Mouse (Mus musculus) erythroblast, embryonic 14.5 days (primary cell): Measurements from ENCODE around the gene Rbfox1. TPM values are rescaled to one million over a fixed set of nuclear protein-coding genes. Genes with fewer than 3 reads are reported as not detected.

Source experiments
- H3K27me3 ChIP-seq: 2 replicates; pipeline ENCODE4 v1.6.1; 2012; ENCODE audit warnings: inconsistent platforms; ENCODE audit not compliant: control insufficient read depth
- H3K36me3 ChIP-seq: 2 replicates; pipeline ENCODE4 v1.6.1; 2012; ENCODE audit warnings: mild to moderate bottlenecking, inconsistent platforms; ENCODE audit not compliant: control insufficient read depth
- H3K4me1 ChIP-seq: 2 replicates; pipeline ENCODE4 v1.6.1; 2012; ENCODE audit warnings: inconsistent platforms; ENCODE audit not compliant: control insufficient read depth
- H3K4me3 ChIP-seq: replicated peaks from 2 replicates; pipeline ENCODE3; 2012; ENCODE audit warnings: moderate library complexity, mild to moderate bottlenecking, inconsistent platforms
- H3K9me3 ChIP-seq: 2 replicates; pipeline ENCODE4 v1.6.1; 2012; ENCODE audit warnings: low read length, inconsistent platforms, mixed read lengths; ENCODE audit not compliant: control insufficient read depth
- GATA1 ChIP-seq: IDR thresholded peaks from 2 replicates; pipeline ENCODE4 v1.6.1; 2012; ENCODE audit warnings: low read length, inconsistent platforms, mixed read lengths
- TAL1 ChIP-seq: IDR thresholded peaks from 3 replicates; pipeline ENCODE4 v1.6.1; 2012; ENCODE audit warnings: low read length, inconsistent platforms, mixed read lengths
- polyA plus RNA-seq: library from polyadenylated mRNA; stranded (reverse); fragments of >175 nt; gene quantifications from 2 replicates; pipeline ENCODE4 v1.2.3, GENCODE M21; 2012

The Rbfox1 gene
- polyA plus RNA-seq, 1 experiment = not detected

- no peaks in the 10 kb centered on the region for H3K4me1 ChIP-seq
Observed at GRCm38 (mm10) chr16:7004565-7004964, 1119.4 kb downstream of the Rbfox1 start.

GRCm38 (mm10) chr16:7005478-7005877 lies 1120.3 kb downstream of the Rbfox1 start:
- Histone ChIP-seq H3K27me3 (no peaks in the 10 kb centered on the region), H3K36me3 (no peaks in the 10 kb centered on the region)

More at GRCm38 (mm10) chr16:7004565-7004964, 1119.4 kb downstream of the Rbfox1 start:
- Histone ChIP-seq H3K36me3 (no peaks in the 10 kb centered on the region), H3K4me3 (no peak overlapping the region), H3K27me3 (no peaks in the 10 kb centered on the region), H3K9me3 (no peaks in the 10 kb centered on the region)
- no peak for TF ChIP-seq TAL1
- TF ChIP-seq GATA1 = no peak

GRCm38 (mm10) chr16:7017310-7017709 lies 1132.2 kb downstream of the Rbfox1 start:
- Histone ChIP-seq H3K4me3 (no peak overlapping the region), H3K27me3 (no peaks in the 10 kb centered on the region), H3K9me3 (no peaks in the 10 kb centered on the region), H3K4me1 (no peaks in the 10 kb centered on the region), H3K36me3 (no peaks in the 10 kb centered on the region)
- TF ChIP-seq GATA1 (no peak), TAL1 (no peak)

More at GRCm38 (mm10) chr16:7005478-7005877, 1120.3 kb downstream of the Rbfox1 start:
- no peak overlapping the region for H3K4me3 ChIP-seq
- H3K4me1 ChIP-seq = no peaks in the 10 kb centered on the region
- H3K9me3 ChIP-seq = no peaks in the 10 kb centered on the region
- TF ChIP-seq GATA1 = no peak
- no peak for TF ChIP-seq TAL1

- H3K27me3 ChIP-seq = peaks cover 15% of the 10 kb centered on the region
- H3K36me3 ChIP-seq = no peaks in the 10 kb centered on the region
- no peak overlapping the region for H3K4me3 ChIP-seq
- TF ChIP-seq TAL1 (no peak), GATA1 (no peak)
- no peaks in the 10 kb centered on the region for H3K4me1 ChIP-seq
- H3K9me3 ChIP-seq = no peaks in the 10 kb centered on the region
Observed at GRCm38 (mm10) chr16:7034231-7034630, 1149.1 kb downstream of the Rbfox1 start.

- Histone ChIP-seq H3K4me1 (no peaks in the 10 kb centered on the region), H3K9me3 (no peaks in the 10 kb centered on the region), H3K27me3 (peaks cover 28% of the 10 kb centered on the region), H3K36me3 (no peaks in the 10 kb centered on the region), H3K4me3 (no peak overlapping the region)
- no peak for TF ChIP-seq TAL1
- TF ChIP-seq GATA1 = no peak
Observed at GRCm38 (mm10) chr16:7036566-7036965, 1151.4 kb downstream of the Rbfox1 start.

- peaks cover 28% of the 10 kb centered on the region for H3K27me3 ChIP-seq
- no peak for TF ChIP-seq GATA1
- TF ChIP-seq TAL1 = no peak
- H3K9me3 ChIP-seq = no peaks in the 10 kb centered on the region
- H3K4me1 ChIP-seq = no peaks in the 10 kb centered on the region
- H3K36me3 ChIP-seq = no peaks in the 10 kb centered on the region
- H3K4me3 ChIP-seq = no peak overlapping the region
Observed at GRCm38 (mm10) chr16:7036988-7037387, 1151.8 kb downstream of the Rbfox1 start.

GRCm38 (mm10) chr16:7038639-7039260 lies 1153.6 kb downstream of the Rbfox1 start:
- Histone ChIP-seq H3K36me3 (no peaks in the 10 kb centered on the region), H3K9me3 (no peaks in the 10 kb centered on the region), H3K4me3 (no peak overlapping the region), H3K4me1 (no peaks in the 10 kb centered on the region), H3K27me3 (peaks cover 28% of the 10 kb centered on the region)
- TF ChIP-seq TAL1 = no peak
- TF ChIP-seq GATA1 = no peak

GRCm38 (mm10) chr16:7039404-7040367 lies 1154.5 kb downstream of the Rbfox1 start:
- peaks cover 28% of the 10 kb centered on the region for H3K27me3 ChIP-seq
- H3K4me1 ChIP-seq = no peaks in the 10 kb centered on the region
- no peaks in the 10 kb centered on the region for H3K36me3 ChIP-seq
- H3K9me3 ChIP-seq = no peaks in the 10 kb centered on the region
- H3K4me3 ChIP-seq = no peak overlapping the region
- TF ChIP-seq GATA1 (no peak), TAL1 (no peak)

- H3K27me3 ChIP-seq = peaks cover 28% of the 10 kb centered on the region
Observed at GRCm38 (mm10) chr16:7040691-7041090, 1155.5 kb downstream of the Rbfox1 start.

More at GRCm38 (mm10) chr16:7040691-7041090, 1155.5 kb downstream of the Rbfox1 start:
- TF ChIP-seq GATA1 = no peak
- TF ChIP-seq TAL1 = no peak
- Histone ChIP-seq H3K36me3 (no peaks in the 10 kb centered on the region), H3K4me1 (no peaks in the 10 kb centered on the region), H3K4me3 (no peak overlapping the region), H3K9me3 (no peaks in the 10 kb centered on the region)
